16 mouse cellular contexts compared by ENCODE assay signal in genomic region chr6:99443460-99443859, GRCm38 (mm10).
DNase-seq lines count a peak whose midpoint lies in the region; ATAC-seq and TF ChIP-seq lines count a peak whose summit lies in the region.
"Had no signal": no experiment of that assay in that cellular context is flagged by ENCODE, and none has a peak within 500 bp of the region (broad histone marks: within the 10 kb centered on the region; RNA-seq: fewer than 3 reads in every experiment).

No protein-coding gene starts in this region.

- no peak for TF ChIP-seq CTCF in left cerebral cortex, adult 2 months (IDR thresholded peaks at IDR 0.05)
- TF ChIP-seq CTCF in layer of hippocampus, adult 2 months (conservative IDR thresholded peaks at IDR 0.05), result no peak

- peak; percentile 97 for DNase-seq in heart, adult 11 months
- no peak for DNase-seq in heart, adult 8-10 months (ENCODE audit: low spot score)
- DNase-seq in fibroblast of lung, adult 2 months (ENCODE audit: low read depth), result peak; percentile 81
- DNase-seq in left cerebral cortex, adult 2 months (ENCODE audit: extremely low spot score in 1 of 2, low spot score in 2 of 2), result no peak
- DNase-seq in layer of hippocampus, adult 2 months (ENCODE audit: low spot score in 2 of 2), result no peak
- DNase-seq: forebrain, postnatal 0 days; kidney, postnatal 25 days; liver, embryonic 13.5 days; lung, postnatal 10 days; spleen, adult 18-20 months had no signal

- peak; percentile 54 for ATAC-seq in activated CD4-positive, CD25-positive, alpha-beta regulatory T cell, adult 4 months
- ATAC-seq in monocyte, adult 5-6 weeks (replicated peaks; ENCODE audit: insufficient number of reproducible peaks, low FRiP score, low TSS enrichment, poor library complexity, severe bottlenecking), result peak; percentile 60
- ATAC-seq: forebrain, postnatal 0 days; intestine, embryonic 16.5 days; Patski had no signal

- no peak overlapping the region for H3K4me3 ChIP-seq in left cerebral cortex, adult 2 months
- no peak overlapping the region for H3K4me3 ChIP-seq in layer of hippocampus, adult 2 months
- H3K4me3 ChIP-seq: embryonic facial prominence, embryonic 10.5 days; liver, embryonic 13.5 days had no signal

- intact Hi-C loops in left cerebral cortex, adult 2 months (cut with DNase I), result loop anchor here (5.0 kb wide), 1 partner anchor 79 kb away; the partner anchor contains the start of gene Foxp1

- no peak overlapping the region for H3K27ac ChIP-seq in left cerebral cortex, adult 2 months
- H3K27ac ChIP-seq in layer of hippocampus, adult 2 months, result no peak overlapping the region
- H3K27ac ChIP-seq: embryonic facial prominence, embryonic 10.5 days; hindbrain, embryonic 14.5 days; liver, embryonic 13.5 days had no signal

Comparison
In these comparisons a context has a peak if more than half of its experiments do, and no peak if none do; other contexts are left out.
1. DNase-seq: peak in heart, adult 11 months (single experiment) and fibroblast of lung, adult 2 months (single experiment); none in heart, adult 8-10 months (single experiment), left cerebral cortex, adult 2 months (0 of 2) and layer of hippocampus, adult 2 months (0 of 2).